Mouse (Mus musculus) liver, embryonic 14.5 days (tissue): Measurements from ENCODE around the gene Ptprz1.

ENCODE experiments used
- CTCF ChIP-seq: IDR thresholded peaks from 2 replicates; pipeline ENCODE4 v1.5.1; 2016; ENCODE audit warnings: antibody characterized with exemption, low read depth, control low read depth
- EP300 ChIP-seq: IDR thresholded peaks from 2 replicates; pipeline ENCODE4 v1.6.1; 2016; ENCODE audit warnings: antibody characterized with exemption, low read depth

DNA sequence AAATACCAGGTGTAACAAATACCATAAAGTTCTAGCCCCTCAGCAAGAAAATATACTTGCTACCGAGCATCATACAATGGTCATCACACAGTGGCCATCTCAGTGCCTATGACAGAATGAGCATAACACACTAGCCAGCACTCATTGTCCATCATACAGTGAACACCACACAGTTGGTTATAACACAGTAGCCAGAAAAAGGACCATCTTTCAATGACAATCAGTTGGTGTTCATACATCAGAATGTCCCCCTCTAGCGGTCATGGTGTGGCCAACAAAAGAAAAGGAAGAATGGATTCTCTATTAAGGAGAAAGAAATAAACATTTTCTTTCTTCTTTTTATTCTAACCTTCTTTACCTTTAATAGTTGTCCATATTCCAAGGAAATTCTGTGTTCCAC is 92.8 kb downstream of the Ptprz1 start:
- peak; percentile 30; the same call in 1 of the 2 replicates for TF ChIP-seq CTCF
- no peak for TF ChIP-seq EP300
